Mouse (Mus musculus) kidney, adult 2 months (tissue): ENCODE results near the gene Il20ra.

Experiments used
- CTCF ChIP-seq: fragments of 200-500 bp; conservative IDR thresholded peaks from 2 replicates; pipeline ENCODE4 v1.5.1; 2011; ENCODE audit warnings: low read depth, mild to moderate bottlenecking, control low read depth, low read length, moderate library complexity, mixed read lengths; ENCODE audit not compliant: insufficient read depth, insufficient read length
- POLR2A ChIP-seq: fragments of 200-500 bp; IDR thresholded peaks from one replicate; pipeline ENCODE4 v1.6.1; 2011; ENCODE audit warnings: low read depth, low read length, control low read depth

GRCm38 (mm10) chr10:19708277-19709070, 3.9 kb upstream of the Il20ra start:
- TF ChIP-seq CTCF, result peak; percentile 68
- TF ChIP-seq POLR2A, result no peak
